Mouse (Mus musculus) thymus, adult 18-20 months (tissue): ENCODE data around the gene Ankle1.

Experiments
- DNase-seq, 2 experiments: peaks; one replicate each; pipeline ENCODE4 v3.0.0; 2022; ENCODE audit warnings: mixed read lengths in 2 of 2

Ankle1 gene

GRCm38 (mm10) chr8:71381971-71382961 lies 23.5 kb upstream of the Ankle1 start:
- DNase-seq, result peak; percentile 57 to 65

GRCm38 (mm10) chr8:71383396-71383795 lies 22.4 kb upstream of the Ankle1 start:
- DNase-seq, result no peak

GRCm38 (mm10) chr8:71383860-71384259 lies 21.9 kb upstream of the Ankle1 start:
- DNase-seq, result no peak

DNA sequence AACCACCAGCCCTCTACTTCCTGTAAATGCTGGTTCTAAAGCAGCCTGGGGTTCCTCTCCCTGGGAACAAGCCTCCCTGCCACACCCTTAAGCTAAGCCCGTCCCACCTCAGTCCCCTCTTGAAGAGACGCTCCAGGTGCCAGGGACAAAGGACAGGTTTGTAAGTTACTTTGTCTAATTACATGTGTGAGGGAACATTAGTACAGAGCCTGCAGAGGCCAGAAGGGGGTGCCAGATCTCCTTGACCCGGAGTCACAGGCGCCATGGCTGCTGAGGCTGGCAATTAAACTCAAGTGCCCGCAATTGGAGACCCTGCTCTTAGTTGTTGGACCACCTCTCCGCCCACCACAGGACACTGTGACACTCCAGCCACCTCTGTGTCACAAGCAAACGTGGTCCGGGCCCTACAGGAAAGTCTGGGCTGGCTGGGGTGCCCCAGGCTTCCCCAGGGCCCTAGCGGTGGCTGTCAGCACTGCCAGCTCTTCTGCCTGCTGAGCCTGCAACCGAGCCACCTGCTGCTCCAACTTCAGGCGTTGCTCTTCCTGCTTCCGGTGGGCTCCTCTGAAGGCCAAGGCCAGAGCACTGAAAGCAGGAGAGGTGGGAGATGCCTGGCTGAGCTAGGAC lies 20.5 kb upstream of the Ankle1 start:
- no peak for DNase-seq

GRCm38 (mm10) chr8:71388267-71388666 lies 17.5 kb upstream of the Ankle1 start:
- no peak for DNase-seq

DNA sequence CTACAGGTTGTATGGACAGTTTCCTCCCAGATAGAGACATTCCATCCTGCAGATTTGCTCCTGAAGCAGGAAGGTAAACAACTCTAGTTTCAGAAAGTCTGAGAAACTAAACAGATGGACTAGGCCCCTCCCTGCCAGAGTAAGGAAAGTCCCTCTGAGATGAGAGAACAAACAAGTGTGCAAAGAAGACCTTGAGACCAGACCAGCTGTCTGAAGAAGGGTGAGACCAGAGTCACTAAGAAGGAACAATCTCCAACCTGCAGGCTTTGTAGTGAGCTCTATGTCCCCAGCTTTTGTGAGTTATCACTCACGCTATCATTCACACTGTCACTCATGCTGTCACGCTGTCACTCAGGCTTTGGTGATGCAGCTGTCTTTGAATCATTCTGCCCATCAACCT lies 14.1 kb upstream of the Ankle1 start:
- no peak for DNase-seq

DNA sequence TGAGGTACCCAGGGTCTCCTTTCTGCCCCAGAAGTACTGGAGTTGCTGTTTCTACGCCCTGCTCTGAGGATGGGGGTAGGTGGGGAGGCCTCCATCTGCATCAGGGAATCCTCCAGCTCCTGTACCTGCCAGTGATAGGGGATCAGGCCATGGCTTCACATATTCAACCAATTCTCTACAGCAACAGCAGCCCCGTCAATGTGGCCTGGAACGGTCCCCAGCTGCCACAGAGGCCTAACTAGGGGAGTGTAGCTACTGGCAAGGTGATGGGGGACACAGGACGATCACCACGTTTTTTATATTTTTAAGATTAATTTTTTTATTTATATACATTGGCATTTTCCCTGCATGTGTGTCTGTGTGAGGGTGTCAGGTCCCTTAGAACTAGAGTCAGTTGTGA lies 13.4 kb upstream of the Ankle1 start:
- DNase-seq, result no peak

- DNase-seq, result no peak
Observed at GRCm38 (mm10) chr8:71392871-71393270, 12.9 kb upstream of the Ankle1 start.

DNA sequence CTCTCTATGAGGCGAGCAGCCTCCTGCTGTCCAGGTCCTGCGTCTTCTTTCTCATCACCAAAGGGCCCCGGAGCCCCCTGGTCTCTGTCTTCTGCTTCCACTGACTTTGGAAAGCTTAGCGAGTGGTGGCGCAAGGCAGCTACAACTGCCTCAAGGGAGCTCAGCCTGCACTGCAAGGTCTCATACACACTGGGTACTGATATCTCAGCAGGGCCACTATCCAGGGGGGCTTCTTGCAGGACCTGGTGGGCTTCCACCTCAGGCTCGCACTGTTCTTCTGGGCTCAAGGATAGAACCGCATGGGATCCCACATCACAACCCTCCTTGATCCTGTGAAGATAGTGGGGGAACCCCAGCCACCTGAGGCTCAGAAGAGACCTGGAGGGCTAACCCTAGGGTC lies 11.3 kb upstream of the Ankle1 start:
- DNase-seq, result no peak

DNA sequence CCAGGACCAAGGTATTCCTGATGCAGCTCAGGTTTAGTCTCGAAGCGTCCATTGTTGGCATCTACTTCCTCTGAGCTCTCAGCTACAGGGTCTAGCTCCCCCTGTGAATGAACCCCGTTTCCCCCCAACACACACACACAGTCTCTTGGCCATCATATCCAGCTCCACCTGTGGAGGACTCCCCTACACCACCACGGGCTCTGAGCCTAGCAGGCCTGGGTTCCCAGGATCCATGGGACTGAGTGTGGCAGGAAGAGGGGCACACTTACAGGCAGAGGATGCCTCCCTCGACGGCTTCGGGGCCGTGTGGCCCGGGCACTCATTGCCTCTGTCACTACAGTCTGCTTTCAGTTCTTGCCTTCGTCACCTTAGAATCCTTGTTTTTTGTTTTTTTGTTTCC lies 10.7 kb upstream of the Ankle1 start:
- DNase-seq, result no peak

GRCm38 (mm10) chr8:71395629-71396028 lies 10.2 kb upstream of the Ankle1 start, which contains the start of gene Ushbp1:
Gene Ushbp1, minus strand, starts transcription at chr8:71395802.
- DNase-seq, result no peak

- peak; percentile 83 to 87 for DNase-seq
Observed at GRCm38 (mm10) chr8:71396639-71397305, 9.0 kb upstream of the Ankle1 start, which contains the start of gene Babam1. Gene Babam1, plus strand, starts transcription at chr8:71396861.

DNA sequence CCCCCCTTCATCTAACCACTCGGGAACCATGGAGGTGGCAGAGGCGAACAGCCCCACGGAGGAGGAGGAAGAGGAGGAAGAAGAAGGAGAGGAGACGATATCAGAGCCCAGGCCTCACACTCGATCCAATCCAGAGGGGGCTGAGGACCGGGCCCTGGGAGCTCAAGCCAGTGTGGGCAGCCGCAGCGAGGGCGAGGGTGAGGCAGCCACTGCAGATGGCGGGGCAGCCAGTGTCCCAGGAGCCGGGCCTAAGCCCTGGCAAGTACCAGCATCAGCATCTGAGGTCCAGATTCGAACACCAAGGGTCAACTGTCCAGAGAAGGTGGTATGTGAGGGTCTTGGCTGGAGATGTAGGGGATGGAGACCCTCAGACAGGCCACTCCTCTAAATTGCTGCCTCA lies 8.1 kb upstream of the Ankle1 start:
- no peak for DNase-seq

DNA sequence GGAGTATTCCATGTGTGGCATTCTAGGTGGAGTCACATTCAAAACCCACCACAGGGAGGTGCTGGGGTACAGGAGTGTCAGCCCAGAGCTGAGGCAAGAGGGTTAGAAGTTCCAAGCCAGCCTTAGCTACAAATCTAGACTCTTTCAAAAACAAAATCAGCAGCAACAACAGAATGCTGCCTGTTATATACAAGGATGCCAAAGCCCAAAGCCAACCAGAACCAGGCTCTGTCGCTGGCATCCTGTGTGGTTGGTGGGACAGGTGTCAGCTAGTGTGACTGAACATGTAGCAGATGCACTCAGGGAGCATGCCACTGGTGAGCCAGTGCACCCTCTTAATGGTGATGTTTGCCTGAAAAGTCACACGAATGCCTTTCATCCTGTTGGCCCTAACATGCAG lies 5.0 kb upstream of the Ankle1 start:
- no peak for DNase-seq

DNA sequence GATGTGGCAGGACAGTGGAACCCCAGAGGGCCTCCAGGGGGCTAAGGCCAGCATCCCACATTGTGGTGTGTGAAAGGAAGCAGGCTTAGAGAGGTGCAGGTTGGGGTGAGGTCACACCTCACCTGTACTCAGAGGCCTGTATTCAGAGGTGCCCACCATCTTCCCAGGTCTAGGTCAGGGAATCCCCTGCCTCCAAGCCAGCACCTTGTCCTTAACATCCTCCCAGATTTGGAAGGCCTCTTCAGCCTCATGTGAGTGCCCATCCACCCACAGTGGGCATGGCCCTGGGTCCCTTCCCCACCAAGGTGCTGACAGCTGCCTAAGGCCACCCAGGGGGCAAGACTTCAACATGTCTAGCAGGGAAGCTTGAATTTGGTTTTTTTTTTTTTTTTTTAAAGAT lies 4.4 kb upstream of the Ankle1 start:
- no peak for DNase-seq

- DNase-seq, result no peak
Observed at GRCm38 (mm10) chr8:71402446-71402964, 3.3 kb upstream of the Ankle1 start.

DNA sequence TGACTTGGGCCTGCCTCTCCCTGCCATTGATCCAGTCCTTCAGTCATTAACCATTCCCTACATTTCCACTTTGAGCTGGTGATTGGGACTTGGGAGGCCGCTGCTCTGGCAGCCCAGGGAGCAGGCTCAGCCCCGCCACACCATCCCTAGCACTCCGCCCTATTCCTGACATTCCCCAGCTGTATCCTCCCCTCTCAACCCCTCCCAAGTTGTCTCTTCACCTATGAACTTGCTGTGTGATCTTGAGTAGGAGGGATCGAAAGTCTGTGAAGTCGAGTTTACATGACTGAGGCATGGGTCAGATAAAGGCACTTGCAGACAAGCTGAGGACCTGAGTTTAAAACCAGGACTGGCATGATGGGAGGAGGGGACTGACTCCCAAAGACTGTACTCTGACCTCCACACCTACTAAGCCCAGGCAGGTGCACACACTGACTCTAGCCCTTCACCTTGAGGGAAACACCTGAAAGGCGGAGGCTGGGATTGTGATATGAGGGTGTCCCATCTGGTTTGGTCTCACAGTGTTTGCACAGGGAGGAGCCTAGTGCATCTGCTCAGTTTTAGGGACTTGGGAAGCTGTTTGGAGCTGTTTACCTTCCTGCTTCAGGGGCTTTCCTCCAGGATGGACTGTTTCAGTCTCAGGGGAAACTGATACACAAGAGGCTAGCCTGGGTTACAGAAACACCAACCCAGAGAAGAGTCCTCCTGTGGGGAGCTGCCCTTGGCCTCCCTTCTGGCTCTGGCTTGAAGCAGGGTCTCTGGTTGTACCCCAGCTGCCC lies 2.5 kb upstream of the Ankle1 start:
- DNase-seq, result no peak

DNA sequence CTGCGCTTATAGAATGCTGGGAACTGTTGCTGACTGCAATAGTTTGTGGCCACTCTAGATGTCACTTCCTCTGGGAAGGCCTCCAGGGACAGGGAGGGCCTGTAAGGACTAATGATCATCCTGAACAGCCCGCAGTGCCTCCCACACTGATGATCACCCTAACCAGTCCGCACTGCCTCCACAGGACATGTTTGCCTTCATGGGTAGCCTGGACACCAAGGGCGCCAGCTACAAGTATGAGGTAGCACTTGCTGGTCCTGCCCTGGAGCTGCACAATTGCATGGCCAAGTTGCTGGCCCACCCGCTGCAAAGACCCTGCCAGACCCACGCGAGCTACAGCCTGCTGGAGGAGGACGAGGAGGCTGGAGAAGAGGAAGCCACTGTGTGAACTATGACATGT lies 1.8 kb upstream of the Ankle1 start:
- DNase-seq, result no peak

DNA sequence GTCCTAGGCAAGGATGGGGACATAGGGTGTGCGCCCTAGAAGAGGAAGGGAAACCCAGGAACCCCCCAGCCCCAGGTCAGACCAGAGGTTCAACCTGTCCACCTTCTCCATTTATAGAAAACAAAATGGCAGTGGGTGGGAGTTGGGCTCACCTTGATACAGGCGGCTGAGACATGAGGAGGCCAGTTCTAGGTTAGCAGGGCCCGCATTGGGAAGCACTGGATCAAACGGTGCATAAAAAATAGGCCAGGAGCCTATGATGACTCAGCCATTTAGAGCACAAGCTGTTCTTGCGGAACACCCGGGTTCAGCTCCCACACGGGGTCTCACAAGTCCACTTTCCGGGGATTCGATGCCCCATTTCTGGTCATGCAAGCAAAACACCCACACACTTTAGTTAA lies 859 bp upstream of the Ankle1 start:
- DNase-seq, result no peak

DNA sequence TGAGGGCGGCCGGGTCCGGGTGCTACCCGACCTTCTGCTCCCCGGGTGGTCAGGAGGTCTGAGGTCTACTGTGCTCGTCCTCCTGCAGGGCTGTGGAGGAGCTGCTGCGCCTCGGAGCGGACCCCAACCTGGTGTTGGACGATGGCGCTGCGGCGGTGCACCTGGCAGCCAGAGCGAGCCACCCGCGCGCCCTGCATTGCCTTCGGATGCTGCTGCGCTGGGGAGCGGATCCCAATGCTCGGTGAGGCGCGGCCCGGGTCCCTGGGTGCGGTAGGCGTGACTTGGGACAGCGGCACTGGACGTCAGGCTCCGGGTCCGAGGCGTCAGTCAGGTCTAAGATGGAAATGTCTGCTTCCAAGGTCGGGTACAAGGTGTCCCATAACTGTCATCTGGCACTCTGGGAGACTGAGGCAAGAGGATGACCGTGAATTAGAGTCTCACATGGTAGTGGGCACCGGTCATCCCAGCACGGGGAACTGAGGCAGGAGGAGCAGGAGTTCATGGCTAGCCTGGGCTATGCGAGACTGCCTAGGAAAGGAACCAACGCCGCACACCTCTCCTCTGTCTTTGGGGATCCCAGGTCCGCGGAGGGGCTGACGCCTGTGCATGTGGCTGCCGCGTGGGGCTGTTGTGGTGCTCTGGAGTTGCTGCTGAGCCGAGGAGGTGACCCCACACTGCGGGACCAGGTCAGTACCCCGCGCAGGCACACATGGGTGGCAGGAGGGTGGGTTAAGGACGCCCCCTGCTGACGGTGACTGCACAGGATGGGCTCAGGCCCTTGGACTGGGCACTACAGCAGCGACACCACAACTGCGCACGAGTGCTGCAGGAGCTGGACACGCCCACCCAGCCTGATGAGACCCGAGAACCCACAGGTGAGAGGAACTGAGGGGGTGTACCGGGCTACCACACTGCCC lies 547 bp downstream of the Ankle1 start:
- DNase-seq, result peak in 1 of 2 experiments; percentile 62

DNA sequence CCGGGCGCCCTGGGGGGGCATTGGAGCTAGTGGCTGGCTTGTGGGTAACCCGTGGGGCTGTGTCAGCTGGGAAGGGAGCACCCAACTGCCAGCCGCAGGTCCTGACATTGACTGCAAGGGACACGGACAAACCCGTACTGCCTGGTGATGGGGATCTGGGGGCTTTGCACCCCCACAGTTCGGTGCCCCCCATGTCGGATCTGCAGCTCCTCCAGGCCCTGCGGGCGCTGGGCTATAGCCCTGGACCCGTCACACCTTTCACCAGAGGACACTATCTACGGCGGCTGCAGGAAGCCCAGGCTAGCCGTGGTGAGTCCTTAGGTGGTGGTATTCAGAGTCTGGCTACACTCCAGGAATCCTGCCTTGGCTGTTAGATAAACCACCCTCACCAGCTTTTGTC lies 1.6 kb downstream of the Ankle1 start:
- no peak for DNase-seq
